Mouse (Mus musculus): ENCODE measurements around the gene 4933402N03Rik. TPM values are rescaled to one million over a fixed set of nuclear protein-coding genes. Genes with fewer than 3 reads are reported as not detected.
A peak's percentile ranks its signal among the peaks of the same experiment; 100 is the strongest.

4933402N03Rik gene
- total RNA-seq (2021) = not detected

- no peak for DNase-seq
- intact Hi-C loops (cut with DNase I) = no loop called here
Measured at GRCm38 (mm10) chr7:131146214-131146613, at the start of gene 4933402N03Rik. 4933402N03Rik (minus strand) TSS chr7:131146314.

GRCm38 (mm10) chr7:131187996-131188395, 41.9 kb upstream of the 4933402N03Rik start:
- intact Hi-C loops (cut with DNase I) = loop anchor here (10.0 kb wide), 1 partner anchor 147 kb away; the partner anchor contains the start of gene Fam24a
- no peak for DNase-seq

GRCm38 (mm10) chr7:131187047-131187446, 40.9 kb upstream of the 4933402N03Rik start:
- intact Hi-C loops (cut with DNase I) = loop anchor here (10.0 kb wide), 1 partner anchor 148 kb away; the partner anchor contains the start of gene Fam24a
- no peak for DNase-seq

- intact Hi-C loops (cut with DNase I) = loop anchor here (10.0 kb wide), 1 partner anchor 150 kb away; the partner anchor contains the start of gene Fam24a
- DNase-seq = no peak
Measured at GRCm38 (mm10) chr7:131184339-131184738, 38.2 kb upstream of the 4933402N03Rik start.

- DNase-seq = peak; percentile 11 to 38
Measured at GRCm38 (mm10) chr7:131182685-131183084, 36.6 kb upstream of the 4933402N03Rik start.

GRCm38 (mm10) chr7:131174121-131174520, 28.0 kb upstream of the 4933402N03Rik start, which contains the start of gene 5430419D17Rik:
5430419D17Rik (plus strand) TSS chr7:131174402.
- intact Hi-C loops (cut with DNase I) = no loop called here
- DNase-seq = no peak

More at GRCm38 (mm10) chr7:131182685-131183084, 36.6 kb upstream of the 4933402N03Rik start:
- intact Hi-C loops (cut with DNase I) = loop anchor here (10.0 kb wide), 1 partner anchor 152 kb away; the partner anchor contains the start of gene Fam24a

GRCm38 (mm10) chr7:131169099-131169498, 23.0 kb upstream of the 4933402N03Rik start:
- DNase-seq = no peak
- intact Hi-C loops (cut with DNase I) = no loop called here

- no peak for DNase-seq
- intact Hi-C loops (cut with DNase I) = no loop called here
Measured at GRCm38 (mm10) chr7:131167771-131168170, 21.7 kb upstream of the 4933402N03Rik start.

GRCm38 (mm10) chr7:131162251-131162650, 16.1 kb upstream of the 4933402N03Rik start:
- DNase-seq = no peak
- intact Hi-C loops (cut with DNase I) = no loop called here

- intact Hi-C loops (cut with DNase I) = no loop called here
- no peak for DNase-seq
Measured at GRCm38 (mm10) chr7:131153044-131153443, 6.9 kb upstream of the 4933402N03Rik start.

GRCm38 (mm10) chr7:131150179-131150578, 4.1 kb upstream of the 4933402N03Rik start:
- intact Hi-C loops (cut with DNase I) = no loop called here
- no peak for DNase-seq

- intact Hi-C loops (cut with DNase I) = no loop called here
- no peak for DNase-seq
Measured at GRCm38 (mm10) chr7:131133181-131133580, 12.9 kb downstream of the 4933402N03Rik start.

- intact Hi-C loops (cut with DNase I) = no loop called here
- DNase-seq = no peak
Measured at GRCm38 (mm10) chr7:131130021-131130420, 16.1 kb downstream of the 4933402N03Rik start.

GRCm38 (mm10) chr7:131122210-131122807, 23.8 kb downstream of the 4933402N03Rik start:
- intact Hi-C loops (cut with DNase I) = no loop called here
- DNase-seq = no peak

GRCm38 (mm10) chr7:131114434-131114833, 31.7 kb downstream of the 4933402N03Rik start:
- intact Hi-C loops (cut with DNase I) = loop anchor here (10.0 kb wide), 1 partner anchor 220 kb away; the partner anchor contains the start of gene Fam24a
- no peak for DNase-seq

- no peak for DNase-seq
- intact Hi-C loops (cut with DNase I) = loop anchor here (10.0 kb wide), 1 partner anchor 221 kb away; the partner anchor contains the start of gene Fam24a
Measured at GRCm38 (mm10) chr7:131113676-131114075, 32.4 kb downstream of the 4933402N03Rik start.

GRCm38 (mm10) chr7:131112486-131112885, 33.6 kb downstream of the 4933402N03Rik start:
- DNase-seq = peak; percentile 10 to 33
- intact Hi-C loops (cut with DNase I) = loop anchor here (10.0 kb wide), 1 partner anchor 222 kb away; the partner anchor contains the start of gene Fam24a

Other genes with a start within 250 kb of the 4933402N03Rik start
- 100 to 1,000 TPM; 120 to 129 TPM for gene Htra1, start 210.2 kb downstream of the 4933402N03Rik start, total RNA-seq (2021)
- gene Dmbt1, start 114.3 kb downstream of the 4933402N03Rik start, total RNA-seq (2021) = not detected
- gene 5430419D17Rik, start 28.1 kb upstream of the 4933402N03Rik start, total RNA-seq (2021) = 10 to 100 TPM; 12.5 to 14.2 TPM
- gene Cuzd1, start 176.0 kb upstream of the 4933402N03Rik start, total RNA-seq (2021) = under 1 TPM; 0.33 to 0.38 TPM
- gene Fam24b, start 183.2 kb upstream of the 4933402N03Rik start, total RNA-seq (2021) = not detected
- gene Fam24a, start 187.6 kb upstream of the 4933402N03Rik start, total RNA-seq (2021) = not detected
- gene 2310057M21Rik, start 216.4 kb upstream of the 4933402N03Rik start, total RNA-seq (2021) = 10 to 100 TPM; 11.9 to 14.1 TPM
- gene Pstk, start 224.8 kb upstream of the 4933402N03Rik start, total RNA-seq (2021) = 10 to 100 TPM; 43.1 to 47.8 TPM